Mouse (Mus musculus) liver, adult 2 months (tissue): ENCODE data around the gene Scgb1c1.

Experiments used
- CTCF ChIP-seq: fragments of 200-500 bp; IDR thresholded peaks from 2 replicates; pipeline ENCODE4 v1.5.1; 2011; ENCODE audit warnings: low read depth, low read length, control low read depth
- POLR2A ChIP-seq: fragments of 200-500 bp; IDR thresholded peaks from 2 replicates; pipeline ENCODE4 v1.6.1; 2011; ENCODE audit warnings: low read length, control low read depth; ENCODE audit not compliant: insufficient read depth; ENCODE audit errors: extremely low read depth

DNA sequence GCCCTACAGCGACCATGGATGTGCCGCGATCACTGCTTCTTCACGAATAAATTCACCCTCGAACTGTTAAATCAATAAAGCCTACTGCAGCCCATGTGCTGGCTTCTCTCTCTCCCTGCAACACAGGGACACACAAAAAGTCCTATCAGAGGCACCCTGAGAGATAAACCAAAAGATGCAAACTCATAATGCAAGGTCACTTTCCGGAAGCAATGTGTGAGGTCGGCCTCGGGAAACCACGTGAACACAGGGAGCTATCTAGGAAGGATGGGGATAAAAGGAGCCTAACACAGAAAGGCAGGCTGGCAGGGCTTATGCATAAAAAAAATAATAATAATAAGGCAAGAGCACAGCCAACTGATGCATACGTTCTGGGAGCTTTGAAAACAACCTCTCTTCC lies 1.3 kb downstream of the Scgb1c1 start:
- TF ChIP-seq CTCF (no peak), POLR2A (no peak)
